Comparison of ENCODE assay signal across 11 mouse cellular contexts in genomic region chr11:115265771-115266399, GRCm38 (mm10). TPM values are rescaled to one million over a fixed set of nuclear protein-coding genes. Genes with fewer than 3 reads are reported as not detected.
DNase-seq lines count a peak whose midpoint lies in the region; ATAC-seq and TF ChIP-seq lines count a peak whose summit lies in the region.
"Had no signal": no experiment of that assay in that cellular context is flagged by ENCODE, and none has a peak within 500 bp of the region (broad histone marks: within the 10 kb centered on the region; RNA-seq: fewer than 3 reads in every experiment).

No protein-coding gene starts in this region.

- TF ChIP-seq POLR2A in heart, adult 2 months (IDR thresholded peaks at IDR 0.05; ENCODE audit: insufficient read depth, low read depth, low read length) = no peak
- no peak for TF ChIP-seq POLR2A in cortical plate, adult 2 months (IDR thresholded peaks at IDR 0.05; ENCODE audit: extremely low read depth, insufficient read depth, low read length)

- no peak overlapping the region for H3K9ac ChIP-seq in heart, postnatal 0 days (replicated peaks; ENCODE audit: low read depth, low read length)
- H3K9ac ChIP-seq in heart, adult 2 months (ENCODE audit: low read depth, low read length) = no peak overlapping the region
- H3K9ac ChIP-seq in limb, embryonic 15.5 days = no peak overlapping the region
- H3K9ac ChIP-seq: lung, embryonic 15.5 days had no signal

- peaks cover 13% of the 10 kb centered on the region; the same call in 1 of the 2 replicates for H3K4me1 ChIP-seq in heart, postnatal 0 days (ENCODE audit: control insufficient read depth, insufficient read depth)
- no peaks in the 10 kb centered on the region; the same call in 1 of the 2 replicates for H3K4me1 ChIP-seq in heart, adult 2 months (ENCODE audit: control insufficient read depth, insufficient read depth, low read length)
- no peaks in the 10 kb centered on the region; the same call in 1 of the 2 replicates for H3K4me1 ChIP-seq in cortical plate, adult 2 months (ENCODE audit: control insufficient read depth, insufficient read depth, low read length)
- H3K4me1 ChIP-seq in limb, embryonic 15.5 days = peaks cover 27% of the 10 kb centered on the region

- no peak for TF ChIP-seq CTCF in heart, postnatal 0 days (IDR thresholded peaks at IDR 0.05; ENCODE audit: low read depth)
- no peak for TF ChIP-seq CTCF in heart, adult 2 months (IDR thresholded peaks at IDR 0.05)
- TF ChIP-seq CTCF in cortical plate, adult 2 months (IDR thresholded peaks at IDR 0.05; ENCODE audit: extremely low read depth, insufficient read depth, low read length) = no peak

- WGBS in heart, postnatal 0 days = 6% methylated on average over 20 of the region's 20 CpGs
- WGBS in heart, adult 2 months = 8% methylated on average over 20 of the region's 20 CpGs
- WGBS in limb, embryonic 15.5 days = 3% methylated on average over 20 of the region's 20 CpGs

- peaks cover 78% of the 10 kb centered on the region for H3K27me3 ChIP-seq in heart, postnatal 0 days (ENCODE audit: control insufficient read depth, insufficient read depth, low read length)
- peaks cover 9% of the 10 kb centered on the region for H3K27me3 ChIP-seq in heart, adult 2 months (ENCODE audit: control insufficient read depth, insufficient read depth, low read length)
- H3K27me3 ChIP-seq in limb, embryonic 15.5 days = peaks cover 88% of the 10 kb centered on the region

- no peak for TF ChIP-seq EP300 in heart, postnatal 0 days (IDR thresholded peaks at IDR 0.05; ENCODE audit: low read depth)
- TF ChIP-seq EP300 in heart, adult 2 months (IDR thresholded peaks at IDR 0.05; ENCODE audit: insufficient read depth, low read depth, low read length) = no peak

- 0 out of 2 replicates have a peak overlapping the region, but pooled peaks have one; percentile 65 for H3K4me2 ChIP-seq in heart, postnatal 0 days (ENCODE audit: low read depth, low read length)
- H3K4me2 ChIP-seq in limb, embryonic 15.5 days = 0 out of 2 replicates have a peak overlapping the region, but pooled peaks have one; percentile 64

- H3K4me3 ChIP-seq in heart, postnatal 0 days (ENCODE audit: low read depth, low read length) = peak overlapping the region; percentile 48
- H3K4me3 ChIP-seq in heart, adult 2 months = no peak overlapping the region
- H3K4me3 ChIP-seq in cortical plate, adult 2 months (ENCODE audit: insufficient read depth, low read length) = peak overlapping the region; percentile 27
- H3K4me3 ChIP-seq in limb, embryonic 15.5 days = peak overlapping the region; percentile 35; the same call in 1 of the 2 replicates

- H3K9me3 ChIP-seq in heart, postnatal 0 days (replicated peaks; ENCODE audit: control insufficient read depth, low read length) = no peaks in the 10 kb centered on the region
- no peaks in the 10 kb centered on the region for H3K9me3 ChIP-seq in limb, embryonic 15.5 days
- H3K9me3 ChIP-seq: lung, embryonic 15.5 days had no signal

- peaks cover 6% of the 10 kb centered on the region; the same call in 1 of the 2 replicates for H3K36me3 ChIP-seq in heart, postnatal 0 days (replicated peaks; ENCODE audit: control insufficient read depth, insufficient read depth, low read length)
- H3K36me3 ChIP-seq in heart, adult 2 months (ENCODE audit: control insufficient read depth, insufficient read depth, low read length) = no peaks in the 10 kb centered on the region
- peaks cover 21% of the 10 kb centered on the region for H3K36me3 ChIP-seq in limb, embryonic 15.5 days

- no peak overlapping the region for H3K27ac ChIP-seq in heart, postnatal 0 days (ENCODE audit: low read depth)
- H3K27ac ChIP-seq in heart, adult 2 months = no peak overlapping the region
- H3K27ac ChIP-seq in cortical plate, adult 2 months (ENCODE audit: insufficient read depth, low read length) = 0 out of 2 replicates have a peak overlapping the region, but pooled peaks have one; percentile 23
- no peak overlapping the region for H3K27ac ChIP-seq in limb, embryonic 15.5 days
- H3K27ac ChIP-seq: lung, embryonic 15.5 days had no signal

- H3K79me2 ChIP-seq in heart, adult 2 months (replicated peaks; ENCODE audit: control insufficient read depth, insufficient read depth, low read length) = no peaks in the 10 kb centered on the region

- ATAC-seq in heart, postnatal 0 days (ENCODE audit: insufficient read depth, low read depth) = no peak
- ATAC-seq in limb, embryonic 15.5 days (ENCODE audit: insufficient number of reproducible peaks, low FRiP score, low TSS enrichment, low read depth) = no peak
- ATAC-seq: Patski had no signal

- DNase-seq in heart, postnatal 0 days (ENCODE audit: low spot score) = no peak
- no peak for DNase-seq in heart, adult 2 months
- DNase-seq in brain, adult 2 months (ENCODE audit: low read depth, low spot score) = peak; percentile 84
- no peak for DNase-seq in kidney, postnatal 10 days
- DNase-seq in layer of hippocampus, adult 9-10 months (ENCODE audit: low spot score) = no peak
- DNase-seq in adipocyte (ENCODE audit: low spot score) = no peak

- intact Hi-C loops in heart, adult 2 months (cut with DNase I) = no loop called here

RNA-seq across cellular contexts. Expression of gene Grin2c, which starts 1.2 kb away (rescaled TPM):
- total RNA-seq in heart, postnatal 0 days (2014; rRNA removed; ENCODE audit: low replicate concordance) = 0.15 and 1.6 TPM in 2 replicates
- polyA plus RNA-seq in heart, postnatal 0 days (2015; fragmentation: Nextera tagmentation; extraction: Ambion mirVana) = not detected in 2 replicates
- total RNA-seq in heart, adult 2 months (2021) = under 1 TPM; 0.25 to 0.26 TPM
- polyA plus RNA-seq in heart, adult 2 months (2012; rRNA removed) = 1.6 and 2.0 TPM in 2 replicates
- 35.8 and 37.4 TPM in 2 replicates for polyA plus RNA-seq in cortical plate, adult 2 months (2012; rRNA removed)
- polyA plus RNA-seq in limb, embryonic 15.5 days (2015; fragmentation: Nextera tagmentation; extraction: Ambion mirVana) = 0.05 TPM in 1 of 2 replicates, not detected in the other
- total RNA-seq: hematopoietic stem cell, adult 5-6 weeks had no signal
- polyA plus RNA-seq: Patski had no signal

RNA-seq across cellular contexts. Expression of gene Fdxr, which starts 11.0 kb away (rescaled TPM):
- 13.8 and 18.2 TPM in 2 replicates for total RNA-seq in heart, postnatal 0 days (2014; rRNA removed; ENCODE audit: low replicate concordance)
- polyA plus RNA-seq in heart, postnatal 0 days (2015; fragmentation: Nextera tagmentation; extraction: Ambion mirVana) = 9.6 and 10.1 TPM in 2 replicates
- total RNA-seq in heart, adult 2 months (2021) = 1 to 10 TPM; 7.1 to 8.8 TPM
- polyA plus RNA-seq in heart, adult 2 months (2012; rRNA removed) = 8.4 and 8.7 TPM in 2 replicates
- 32.6 and 33.4 TPM in 2 replicates for polyA plus RNA-seq in cortical plate, adult 2 months (2012; rRNA removed)
- polyA plus RNA-seq in limb, embryonic 15.5 days (2015; fragmentation: Nextera tagmentation; extraction: Ambion mirVana) = 15.2 and 16.6 TPM in 2 replicates

RNA-seq across cellular contexts. Expression of gene Fads6, which starts 31.6 kb away (rescaled TPM):
- 2.9 and 3.5 TPM in 2 replicates for total RNA-seq in heart, postnatal 0 days (2014; rRNA removed; ENCODE audit: low replicate concordance)
- 0.33 and 0.34 TPM in 2 replicates for polyA plus RNA-seq in heart, postnatal 0 days (2015; fragmentation: Nextera tagmentation; extraction: Ambion mirVana)
- 1 to 10 TPM; 1.6 to 1.8 TPM for total RNA-seq in heart, adult 2 months (2021)
- polyA plus RNA-seq in heart, adult 2 months (2012; rRNA removed) = 1.9 and 2.0 TPM in 2 replicates
- polyA plus RNA-seq in cortical plate, adult 2 months (2012; rRNA removed) = 14.0 and 15.3 TPM in 2 replicates
- 0.16 and 0.24 TPM in 2 replicates for polyA plus RNA-seq in limb, embryonic 15.5 days (2015; fragmentation: Nextera tagmentation; extraction: Ambion mirVana)

RNA-seq across cellular contexts. Expression of gene Otop2, which starts 41.1 kb away (rescaled TPM):
- 0.12 TPM in 1 of 2 replicates, not detected in the other for total RNA-seq in heart, postnatal 0 days (2014; rRNA removed; ENCODE audit: low replicate concordance)
- not detected in 2 replicates for polyA plus RNA-seq in heart, postnatal 0 days (2015; fragmentation: Nextera tagmentation; extraction: Ambion mirVana)
- not detected for total RNA-seq in heart, adult 2 months (2021)
- polyA plus RNA-seq in heart, adult 2 months (2012; rRNA removed) = not detected in 2 replicates
- 2.2 and 3.4 TPM in 2 replicates for polyA plus RNA-seq in cortical plate, adult 2 months (2012; rRNA removed)
- polyA plus RNA-seq in limb, embryonic 15.5 days (2015; fragmentation: Nextera tagmentation; extraction: Ambion mirVana) = 0.31 TPM in 1 of 2 replicates, not detected in the other
- total RNA-seq: hematopoietic stem cell, adult 5-6 weeks had no signal
- polyA plus RNA-seq: lung, embryonic 15.5 days; Patski had no signal

RNA-seq across cellular contexts. Expression of gene Ush1g, which starts 56.0 kb away (rescaled TPM):
- 0.31 TPM in 1 of 2 replicates, not detected in the other for total RNA-seq in heart, postnatal 0 days (2014; rRNA removed; ENCODE audit: low replicate concordance)
- polyA plus RNA-seq in heart, postnatal 0 days (2015; fragmentation: Nextera tagmentation; extraction: Ambion mirVana) = 0.03 and 0.05 TPM in 2 replicates
- under 1 TPM in 1 of 2 experiments, not detected in 1; 0.07 TPM for total RNA-seq in heart, adult 2 months (2021)
- polyA plus RNA-seq in heart, adult 2 months (2012; rRNA removed) = 0.10 and 0.18 TPM in 2 replicates
- polyA plus RNA-seq in cortical plate, adult 2 months (2012; rRNA removed) = 0.40 and 0.44 TPM in 2 replicates
- 0.04 TPM in 1 of 2 replicates, not detected in the other for polyA plus RNA-seq in limb, embryonic 15.5 days (2015; fragmentation: Nextera tagmentation; extraction: Ambion mirVana)
- total RNA-seq: hematopoietic stem cell, adult 5-6 weeks had no signal
- polyA plus RNA-seq: lung, embryonic 15.5 days had no signal

Comparison
In these comparisons a context has a peak if more than half of its experiments do, and no peak if none do; other contexts are left out.
1. RNA of gene Grin2c, which starts 1.2 kb away (polyA plus RNA-seq): 35.8 to 37.4 TPM in cortical plate, adult 2 months; 1.6 to 2.0 TPM in heart, adult 2 months, 0.05 TPM in limb, embryonic 15.5 days and not detected in heart, postnatal 0 days; every median in the first group is over 10 times any median in the second.